Mouse (Mus musculus): ENCODE data around the gene Gm13695.
"Not testable (repeated sequence)": the region's sequence is repeated elsewhere in the genome, so short reads cannot be mapped to it uniquely, and the experiment has no call there.

Gene Gm13695

GRCm38 (mm10) chr2:83967013-83967412, at the start of gene Gm13695:
Gene Gm13695 (plus strand): TSS chr2:83967313.
- DNase-seq (ENCODE audit: low spot score), result not testable (repeated sequence)

GRCm38 (mm10) chr2:83929478-83930088, 37.5 kb upstream of the Gm13695 start:
- DNase-seq (ENCODE audit: low spot score), result no peak

- peak; percentile 63 for DNase-seq (ENCODE audit: low spot score)
These were observed 26.2 kb upstream of the Gm13695 start, which contains the start of gene Zswim2 for GRCm38 (mm10) chr2:83940931-83941361. Gene Zswim2 (minus strand): TSS chr2:83941228.

- DNase-seq (ENCODE audit: low spot score), result no peak
These were observed 25.7 kb upstream of the Gm13695 start for GRCm38 (mm10) chr2:83941378-83941777.

GRCm38 (mm10) chr2:83941792-83942191, 25.3 kb upstream of the Gm13695 start:
- no peak for DNase-seq (ENCODE audit: low spot score)

- DNase-seq (ENCODE audit: low spot score), result not testable (repeated sequence)
These were observed 11.7 kb upstream of the Gm13695 start, which contains the start of gene Gm13698 for GRCm38 (mm10) chr2:83955393-83955792. Gene Gm13698 (plus strand): TSS chr2:83955693.

- DNase-seq (ENCODE audit: low spot score), result not testable (repeated sequence)
These were observed 5.9 kb upstream of the Gm13695 start, which contains the start of gene Gm13693 for GRCm38 (mm10) chr2:83961203-83961602. Gene Gm13693 (plus strand): TSS chr2:83961503.

GRCm38 (mm10) chr2:83972823-83973222, 5.7 kb downstream of the Gm13695 start, which contains the start of gene Gm13696:
Gene Gm13696 (plus strand): TSS chr2:83973123.
- DNase-seq (ENCODE audit: low spot score), result not testable (repeated sequence)

- not testable (repeated sequence) for DNase-seq (ENCODE audit: low spot score)
These were observed 11.5 kb downstream of the Gm13695 start, which contains the start of gene Gm13694 for GRCm38 (mm10) chr2:83978633-83979032. Gene Gm13694 (plus strand): TSS chr2:83978933.

GRCm38 (mm10) chr2:83984443-83984842, 17.3 kb downstream of the Gm13695 start, which contains the start of gene Gm13697:
Gene Gm13697 (plus strand): TSS chr2:83984743.
- not testable (repeated sequence) for DNase-seq (ENCODE audit: low spot score)

- not testable (repeated sequence) for DNase-seq (ENCODE audit: low spot score)
These were observed 23.1 kb downstream of the Gm13695 start, which contains the start of gene Gm13691 for GRCm38 (mm10) chr2:83990253-83990652. Gene Gm13691 (plus strand): TSS chr2:83990553.

- not testable (repeated sequence) for DNase-seq (ENCODE audit: low spot score)
These were observed 26.6 kb downstream of the Gm13695 start for GRCm38 (mm10) chr2:83993639-83994255.

- DNase-seq (ENCODE audit: low spot score), result not testable (repeated sequence)
These were observed 27.4 kb downstream of the Gm13695 start for GRCm38 (mm10) chr2:83994526-83994925.

- DNase-seq (ENCODE audit: low spot score), result no peak
These were observed 41.8 kb downstream of the Gm13695 start for GRCm38 (mm10) chr2:84008913-84009312.

- DNase-seq (ENCODE audit: low spot score), result no peak
These were observed 42.7 kb downstream of the Gm13695 start for GRCm38 (mm10) chr2:84009818-84010217.

GRCm38 (mm10) chr2:84014572-84014971, 47.5 kb downstream of the Gm13695 start:
- no peak for DNase-seq (ENCODE audit: low spot score)

GRCm38 (mm10) chr2:84016291-84016690, 49.2 kb downstream of the Gm13695 start:
- not testable (repeated sequence) for DNase-seq (ENCODE audit: low spot score)

GRCm38 (mm10) chr2:84018330-84018729, 51.2 kb downstream of the Gm13695 start:
- DNase-seq (ENCODE audit: low spot score), result no peak

Measured in testis, postnatal 14 days (tissue).